Mouse (Mus musculus) forebrain, embryonic 14.5 days (tissue): ENCODE measurements around the gene Trp53. TPM values are rescaled to one million over a fixed set of nuclear protein-coding genes. Genes with fewer than 3 reads are reported as not detected.
A peak's percentile ranks its signal among the peaks of the same experiment; 100 is the strongest.

Source experiments
- ATAC-seq: fragments of 200-750 bp; cut with Nextera tagmentation; 2 replicates; pipeline ENCODE4 v1.8.0; 2017; ENCODE audit warnings: mild to moderate bottlenecking, moderate library complexity
- DNase-seq: peaks from one replicate; pipeline ENCODE4 v3.0.0-alpha.2; 2015; ENCODE audit warnings: low spot score
- H3K27ac ChIP-seq: fragments of 300-500 bp; sonication (generic); 2 replicates; pipeline ENCODE4 v1.5.1; 2014; ENCODE audit warnings: low read depth, mild to moderate bottlenecking, control low read depth, low read length, moderate library complexity
- H3K27me3 ChIP-seq: fragments of 300-500 bp; sonication (generic); replicated peaks from 2 replicates; pipeline ENCODE4 v1.6.1; 2014; ENCODE audit warnings: low read length, control low read depth, mixed read lengths; ENCODE audit not compliant: control insufficient read depth, insufficient read depth
- H3K36me3 ChIP-seq: fragments of 300-500 bp; sonication (generic); 2 replicates; pipeline ENCODE4 v1.6.1; 2014; ENCODE audit warnings: low read length, control low read depth; ENCODE audit not compliant: control insufficient read depth, insufficient read depth
- H3K4me1 ChIP-seq: fragments of 300-500 bp; sonication (generic); 2 replicates; pipeline ENCODE4 v1.6.1; 2014; ENCODE audit warnings: antibody characterized with exemption, low read length, control low read depth; ENCODE audit not compliant: control insufficient read depth, insufficient read depth
- H3K4me2 ChIP-seq: fragments of 300-500 bp; sonication (generic); 2 replicates; pipeline ENCODE4 v1.6.1; 2014; ENCODE audit warnings: mild to moderate bottlenecking, control low read depth, low read length
- H3K4me3 ChIP-seq: fragments of 300-500 bp; sonication (generic); 2 replicates; pipeline ENCODE4 v1.5.1; 2014; ENCODE audit warnings: low read depth, low read length, control low read depth
- H3K9ac ChIP-seq: fragments of 300-500 bp; sonication (generic); 2 replicates; pipeline ENCODE4 v1.6.1; 2014; ENCODE audit warnings: mild to moderate bottlenecking, low read length, control low read depth, moderate library complexity
- H3K9me3 ChIP-seq: fragments of 300-500 bp; sonication (generic); replicated peaks from 2 replicates; pipeline ENCODE4 v1.6.1; 2016; ENCODE audit warnings: low read length, control low read depth, mixed read lengths; ENCODE audit not compliant: control insufficient read depth
- WGBS: fragments of 180-500 bp; shearing (Covaris S2); extraction: QIAGEN DNeasy Blood & Tissue Kit; methylation state at CpG from one replicate; pipeline ENCODE4 v1.1.7; 2014; 5-methylcytosine and 5-hydroxymethylcytosine counted together
- polyA plus RNA-seq: library from polyadenylated mRNA; unstranded; fragments of >200 nt; fragmentation: Nextera tagmentation; extraction: Ambion mirVana; gene quantifications from 2 replicates; pipeline ENCODE4 v1.2.1, GENCODE M21; 2014

Trp53 gene
- polyA plus RNA-seq, 1 experiment from 2014 or later: 113 TPM

GRCm38 (mm10) chr11:69600098-69600497 is 19.9 kb downstream of the Trp53 start:
- no peak overlapping the region for H3K4me3 ChIP-seq
- ATAC-seq (no peak), DNase-seq (peak; percentile 67)
- peaks cover 14% of the 10 kb centered on the region for H3K4me1 ChIP-seq
- H3K27ac ChIP-seq: peak overlapping the region; percentile 15; the same call in 1 of the 2 replicates
- H3K9me3 ChIP-seq: no peaks in the 10 kb centered on the region
- H3K9ac ChIP-seq: no peak overlapping the region
- peak overlapping the region; percentile 17; the same call in 1 of the 2 replicates for H3K4me2 ChIP-seq
- H3K27me3 ChIP-seq: no peaks in the 10 kb centered on the region
- 6% methylated on average over 6 of the region's 6 CpGs for WGBS
- peaks cover 9% of the 10 kb centered on the region for H3K36me3 ChIP-seq

- DNase-seq: no peak
- Histone ChIP-seq H3K9me3 (no peaks in the 10 kb centered on the region), H3K9ac (no peak overlapping the region), H3K27ac (no peak overlapping the region), H3K4me3 (no peak overlapping the region), H3K27me3 (no peaks in the 10 kb centered on the region), H3K4me1 (peaks cover 14% of the 10 kb centered on the region), H3K4me2 (no peak overlapping the region), H3K36me3 (peaks cover 9% of the 10 kb centered on the region)
- no peak for ATAC-seq
- WGBS: 79% methylated on average over 3 of the region's 3 CpGs
These were observed 21.6 kb downstream of the Trp53 start for GRCm38 (mm10) chr11:69601768-69602167.

GRCm38 (mm10) chr11:69603516-69603915 is 23.4 kb downstream of the Trp53 start:
- no peak overlapping the region for H3K9ac ChIP-seq
- H3K4me1 ChIP-seq: peaks cover 14% of the 10 kb centered on the region
- WGBS: 90% methylated on average over 8 of the region's 8 CpGs
- no peak overlapping the region for H3K4me3 ChIP-seq
- DNase-seq (no peak), ATAC-seq (no peak)
- H3K27ac ChIP-seq: no peak overlapping the region
- peaks cover 9% of the 10 kb centered on the region for H3K36me3 ChIP-seq
- no peaks in the 10 kb centered on the region for H3K27me3 ChIP-seq
- H3K4me2 ChIP-seq: no peak overlapping the region
- no peaks in the 10 kb centered on the region for H3K9me3 ChIP-seq

- H3K27me3 ChIP-seq: no peaks in the 10 kb centered on the region
- peaks cover 9% of the 10 kb centered on the region for H3K36me3 ChIP-seq
- DNase-seq (no peak), ATAC-seq (no peak)
- no peaks in the 10 kb centered on the region for H3K9me3 ChIP-seq
- no peak overlapping the region for H3K27ac ChIP-seq
- 58% methylated on average over 3 of the region's 3 CpGs for WGBS
- H3K4me3 ChIP-seq: peak overlapping the region; percentile 67
- H3K4me2 ChIP-seq: peak overlapping the region; percentile 100
- peaks cover 14% of the 10 kb centered on the region for H3K4me1 ChIP-seq
- H3K9ac ChIP-seq: peak overlapping the region; percentile 87
These were observed 24.2 kb downstream of the Trp53 start for GRCm38 (mm10) chr11:69604347-69604746.

- Histone ChIP-seq H3K4me1 (peaks cover 11% of the 10 kb centered on the region), H3K9ac (peak overlapping the region; percentile 87), H3K9me3 (no peaks in the 10 kb centered on the region), H3K27me3 (no peaks in the 10 kb centered on the region), H3K36me3 (peaks cover 9% of the 10 kb centered on the region), H3K27ac (peak overlapping the region; percentile 48; the same call in 1 of the 2 replicates), H3K4me3 (peak overlapping the region; percentile 67), H3K4me2 (peak overlapping the region; percentile 100)
- peak; percentile 55 for ATAC-seq
- under 1% methylated on average over 73 of the region's 73 CpGs for WGBS
- peak; percentile 47 for DNase-seq
These were observed 24.9 kb downstream of the Trp53 start for GRCm38 (mm10) chr11:69604795-69605664.

GRCm38 (mm10) chr11:69605726-69606490 is 25.7 kb downstream of the Trp53 start, which contains the start of gene Atp1b2:
Gene Atp1b2 (minus strand): TSS chr11:69605942.
- peak within 1 kb of the TSS; percentile 67 for H3K4me3 ChIP-seq
- peaks cover 6% of the 10 kb centered on the region for H3K4me1 ChIP-seq
- WGBS: 3% methylated on average over 32 of the region's 32 CpGs
- peaks cover 9% of the 10 kb centered on the region for H3K36me3 ChIP-seq
- DNase-seq (peak; percentile 96), ATAC-seq (peak; percentile 95)
- H3K27ac ChIP-seq: peak within 1 kb of the TSS; percentile 48; the same call in 1 of the 2 replicates
- peak within 1 kb of the TSS; percentile 100 for H3K4me2 ChIP-seq
- H3K9me3 ChIP-seq: no peaks in the 10 kb centered on the region
- H3K9ac ChIP-seq: peak within 1 kb of the TSS; percentile 87
- H3K27me3 ChIP-seq: no peaks in the 10 kb centered on the region

- Histone ChIP-seq H3K27ac (no peak overlapping the region), H3K4me3 (peak overlapping the region; percentile 67), H3K9me3 (no peaks in the 10 kb centered on the region), H3K27me3 (no peaks in the 10 kb centered on the region), H3K9ac (peak overlapping the region; percentile 32; the same call in 1 of the 2 replicates), H3K4me1 (peaks cover 6% of the 10 kb centered on the region), H3K36me3 (peaks cover 5% of the 10 kb centered on the region), H3K4me2 (peak overlapping the region; percentile 100)
- DNase-seq (no peak), ATAC-seq (no peak)
- 61% methylated on average over 2 of the region's 2 CpGs for WGBS
These were observed 26.3 kb downstream of the Trp53 start for GRCm38 (mm10) chr11:69606491-69606795.

- peaks cover 6% of the 10 kb centered on the region for H3K4me1 ChIP-seq
- ATAC-seq: no peak
- no peaks in the 10 kb centered on the region for H3K9me3 ChIP-seq
- H3K4me2 ChIP-seq: no peak overlapping the region
- no peak overlapping the region for H3K27ac ChIP-seq
- H3K36me3 ChIP-seq: peaks cover 4% of the 10 kb centered on the region; the same call in 1 of the 2 replicates
- no peak for DNase-seq
- no peak overlapping the region for H3K9ac ChIP-seq
- H3K27me3 ChIP-seq: no peaks in the 10 kb centered on the region
- no peak overlapping the region for H3K4me3 ChIP-seq
- WGBS: 84% methylated on average over 2 of the region's 2 CpGs
These were observed 26.7 kb downstream of the Trp53 start for GRCm38 (mm10) chr11:69606832-69607231.
